Mouse (Mus musculus) urinary bladder, postnatal 14 days (tissue): ENCODE data around the gene Coro6.

Source experiments
- DNase-seq: peaks from one replicate; pipeline ENCODE4 v3.0.0; 2021; ENCODE audit warnings: low spot score

Gene Coro6

DNA sequence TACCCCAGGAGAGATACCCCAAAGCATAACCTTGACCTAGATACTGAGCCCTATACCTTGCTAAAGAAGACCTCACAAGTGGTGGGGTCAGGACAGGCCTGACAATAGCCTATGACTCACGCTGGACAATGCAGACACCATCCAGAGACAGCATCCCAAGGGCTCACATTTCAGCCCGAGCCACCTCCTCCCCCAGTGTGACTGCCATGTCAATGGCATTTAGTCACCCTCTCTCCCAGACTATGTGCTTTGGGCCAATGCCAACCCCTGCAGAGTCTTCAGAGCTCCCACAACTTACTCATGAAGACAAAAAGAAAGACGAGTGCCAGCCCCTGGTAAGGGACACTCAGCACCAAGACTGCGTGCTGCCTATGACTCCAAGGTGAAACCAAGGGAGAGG is 2.5 kb downstream of the Coro6 start:
- DNase-seq = peak; percentile 72

GRCm38 (mm10) chr11:77465111-77465510 is 2.9 kb downstream of the Coro6 start:
- no peak for DNase-seq

GRCm38 (mm10) chr11:77466544-77466943 is 4.3 kb downstream of the Coro6 start:
- no peak for DNase-seq

DNA sequence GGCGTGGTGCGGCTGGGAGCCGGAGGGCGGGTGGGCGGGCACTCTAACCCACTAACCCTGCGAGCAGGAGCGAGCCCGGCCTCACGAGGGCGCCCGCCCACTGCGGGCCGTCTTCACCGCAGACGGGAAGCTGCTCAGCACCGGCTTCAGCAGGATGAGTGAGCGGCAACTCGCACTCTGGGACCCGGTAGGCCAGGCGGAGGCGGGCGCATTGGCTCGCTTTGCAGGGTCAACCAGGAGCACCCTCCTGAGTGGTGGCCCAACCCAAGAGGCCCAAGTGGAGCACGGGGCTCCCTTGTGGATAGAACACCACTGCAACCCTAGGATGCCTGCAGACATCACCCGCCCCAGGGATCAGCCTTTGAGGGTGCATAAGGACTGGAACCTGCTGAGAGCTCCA is 4.9 kb downstream of the Coro6 start:
- DNase-seq = peak; percentile 82

GRCm38 (mm10) chr11:77467784-77468183 is 5.6 kb downstream of the Coro6 start:
- DNase-seq = peak; percentile 85

- no peak for DNase-seq
These were observed 6.2 kb downstream of the Coro6 start for GRCm38 (mm10) chr11:77468397-77468796.

GRCm38 (mm10) chr11:77471407-77471806 is 9.2 kb downstream of the Coro6 start:
- no peak for DNase-seq

DNA sequence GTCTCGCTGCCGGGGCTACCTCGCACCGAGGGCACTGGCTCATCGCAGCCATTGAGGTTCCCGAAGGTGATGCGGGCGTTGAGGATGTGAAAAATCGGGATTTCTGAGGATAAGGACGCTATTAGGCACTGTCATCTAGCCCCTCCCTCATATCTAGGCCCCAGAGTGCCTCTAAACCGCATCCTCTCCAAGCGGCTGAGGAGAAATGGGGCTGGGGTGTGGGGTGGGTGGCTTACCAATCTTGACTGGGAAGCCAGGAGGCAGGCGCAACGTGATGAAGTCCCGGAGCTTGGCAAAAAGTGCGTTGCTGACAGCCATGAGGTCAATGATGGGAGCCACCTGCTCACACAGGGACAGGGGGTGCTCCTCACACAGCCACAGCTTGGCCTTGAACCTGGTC is 10.6 kb downstream of the Coro6 start:
- DNase-seq = no peak

- no peak for DNase-seq
These were observed 14.0 kb downstream of the Coro6 start for GRCm38 (mm10) chr11:77476216-77476615.

DNA sequence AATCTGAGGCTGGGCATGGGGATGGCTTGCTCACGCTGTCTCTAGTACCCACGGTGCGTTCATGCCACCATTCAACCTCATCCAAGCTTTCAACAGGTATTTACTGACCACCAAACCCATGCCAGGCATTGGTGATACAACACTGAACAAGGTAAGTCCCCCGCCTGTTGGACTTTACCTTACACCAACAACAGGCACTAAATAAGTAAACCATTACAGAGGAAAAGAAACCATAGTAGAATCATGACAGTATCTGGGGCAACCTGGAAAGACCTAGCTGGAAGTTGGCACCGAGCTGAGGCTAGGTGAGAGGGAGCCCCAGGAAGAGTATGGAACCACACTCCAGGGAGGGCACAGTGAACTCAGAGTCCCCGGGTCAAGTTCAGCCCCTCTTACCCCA is 14.7 kb downstream of the Coro6 start:
- DNase-seq = no peak

GRCm38 (mm10) chr11:77483043-77483442 is 20.8 kb downstream of the Coro6 start:
- no peak for DNase-seq

DNA sequence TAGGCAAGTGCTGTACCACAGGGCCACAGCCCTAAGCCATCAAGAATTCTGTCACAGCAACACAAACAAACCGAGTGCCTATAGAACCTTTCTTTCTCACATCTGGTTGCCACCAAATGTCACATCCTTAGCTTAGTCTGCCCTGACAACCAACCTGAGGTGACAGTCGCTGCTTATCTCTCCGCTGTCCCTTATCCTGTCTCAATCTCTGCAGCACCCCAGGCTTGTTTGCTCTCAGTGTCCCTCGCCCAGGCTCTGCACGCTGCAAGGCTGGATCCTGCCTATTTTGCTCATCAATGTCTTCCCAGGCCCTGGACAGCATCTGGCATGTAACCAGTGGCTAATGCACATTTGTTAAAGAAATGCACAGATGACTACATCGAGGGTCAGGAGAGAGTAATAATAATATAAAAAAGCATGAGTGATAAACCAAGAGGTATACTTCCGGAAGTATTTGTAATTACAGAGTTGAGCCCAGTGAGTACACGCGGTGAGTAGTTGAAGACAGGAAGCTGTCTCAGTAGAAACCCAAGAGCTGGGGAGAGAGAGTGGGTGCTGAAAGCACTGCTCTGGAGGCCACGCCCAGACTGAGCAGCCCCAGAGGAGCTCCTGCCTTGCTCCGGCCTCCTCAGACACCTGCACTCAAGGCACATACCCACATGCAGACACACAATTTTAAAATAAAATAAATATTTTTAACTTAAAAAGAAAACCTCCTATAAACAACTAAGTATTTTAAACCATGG is 21.5 kb downstream of the Coro6 start:
- no peak for DNase-seq

- DNase-seq = no peak
These were observed 23.0 kb downstream of the Coro6 start for GRCm38 (mm10) chr11:77485229-77485628.

- no peak for DNase-seq
These were observed 24.6 kb downstream of the Coro6 start for GRCm38 (mm10) chr11:77486798-77487197.

GRCm38 (mm10) chr11:77488771-77489581 is 26.8 kb downstream of the Coro6 start:
- DNase-seq = no peak

GRCm38 (mm10) chr11:77489591-77490235 is 27.5 kb downstream of the Coro6 start, which contains the start of gene Ankrd13b:
Gene Ankrd13b (minus strand): TSS chr11:77489678.
- peak; percentile 80 for DNase-seq

DNA sequence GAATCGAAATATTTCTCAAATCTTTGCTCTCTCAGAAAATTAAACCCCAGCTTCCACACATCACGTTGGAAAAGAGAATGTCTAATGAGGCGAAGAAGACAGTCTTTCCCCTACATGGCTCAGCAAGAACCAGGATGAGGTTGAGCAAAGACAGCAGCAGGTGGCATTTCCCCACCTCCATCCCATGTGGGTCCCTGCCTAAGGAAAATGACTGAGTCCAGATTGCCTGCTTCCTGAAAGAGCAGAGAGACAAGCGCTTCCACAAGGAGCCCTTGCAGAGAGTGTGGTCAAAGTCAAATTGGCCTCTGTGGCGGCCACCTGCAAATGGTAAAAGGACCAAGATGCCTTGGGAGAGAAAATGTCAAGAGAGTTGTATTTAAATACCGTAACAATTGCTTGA is 28.2 kb downstream of the Coro6 start:
- no peak for DNase-seq

GRCm38 (mm10) chr11:77491123-77491501 is 28.9 kb downstream of the Coro6 start:
- DNase-seq = peak; percentile 92

- DNase-seq = peak; percentile 76
These were observed 29.5 kb downstream of the Coro6 start for GRCm38 (mm10) chr11:77491502-77492291.

- DNase-seq = no peak
These were observed 30.2 kb downstream of the Coro6 start for GRCm38 (mm10) chr11:77492311-77492871.

DNA sequence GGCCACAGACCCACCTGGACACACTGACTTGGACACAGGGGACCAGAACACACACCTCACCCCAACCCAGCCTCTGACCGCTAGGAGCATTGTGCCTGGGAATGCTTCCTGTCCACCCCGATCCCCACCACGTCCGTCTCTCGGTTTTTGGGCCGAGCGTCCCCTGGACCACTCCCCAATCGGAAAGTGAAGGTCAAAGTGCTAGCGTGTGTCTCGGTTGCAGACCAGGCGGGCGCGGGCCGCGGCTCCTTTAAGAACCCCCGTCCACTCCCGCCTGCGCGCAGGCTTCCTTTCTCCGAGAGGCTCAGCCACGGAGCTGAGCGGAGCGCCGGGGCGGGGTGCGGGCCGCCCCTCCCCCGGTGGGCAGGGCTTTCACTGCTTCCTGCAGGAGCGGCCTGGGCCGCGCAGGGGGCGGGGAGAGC is 30.7 kb downstream of the Coro6 start:
- DNase-seq = peak; percentile 96
